Comparison of ENCODE assay signal across 12 mouse cellular contexts in genomic region chr13:54218341-54218740, GRCm38 (mm10). TPM values are rescaled to one million over a fixed set of nuclear protein-coding genes. Genes with fewer than 3 reads are reported as not detected.
DNase-seq lines count a peak whose midpoint lies in the region; ATAC-seq and TF ChIP-seq lines count a peak whose summit lies in the region.
"Had no signal": no experiment of that assay in that cellular context is flagged by ENCODE, and none has a peak within 500 bp of the region (broad histone marks: within the 10 kb centered on the region; RNA-seq: fewer than 3 reads in every experiment).

No protein-coding gene starts in this region.

- no peak overlapping the region for H3K27ac ChIP-seq in CH12.LX (ENCODE audit: insufficient read depth, low read depth)
- H3K27ac ChIP-seq: lung, embryonic 15.5 days had no signal

- no peak for TF ChIP-seq CTCF in CH12.LX (conservative IDR thresholded peaks at IDR 0.05 in 1 of 2, IDR thresholded peaks at IDR 0.05 in 1 of 2; ENCODE audit: low read depth in 2 of 2, low read length in 2 of 2)

- peaks cover 3% of the 10 kb centered on the region for H3K9me3 ChIP-seq in CH12.LX (replicated peaks; ENCODE audit: low read length)
- H3K9me3 ChIP-seq: lung, embryonic 15.5 days had no signal

- H3K4me2 ChIP-seq in CH12.LX (ENCODE audit: insufficient read depth, low read depth, poor library complexity, severe bottlenecking), result no peak overlapping the region
- H3K4me2 ChIP-seq: lung, embryonic 15.5 days had no signal

- peak; percentile 51 for DNase-seq in left cerebral cortex, adult 11 months (ENCODE audit: low spot score)
- DNase-seq in left cerebral cortex, postnatal 4 days, result no peak
- DNase-seq in CH12.LX (ENCODE audit: extremely low read depth), result peak; percentile 76
- DNase-seq in testis, postnatal 14 days (ENCODE audit: low spot score), result no peak
- DNase-seq in testis, postnatal 10 days (ENCODE audit: low spot score), result no peak
- DNase-seq in kidney, postnatal 25 days, result no peak
- DNase-seq: cerebellum, adult 8-10 months; thymus, adult 2 months had no signal

- no peaks in the 10 kb centered on the region for H3K79me2 ChIP-seq in CH12.LX (replicated peaks; ENCODE audit: control insufficient read depth, extremely low read depth, insufficient read depth, poor library complexity, severe bottlenecking)

- no peak overlapping the region for H3K4me3 ChIP-seq in CH12.LX (replicated peaks in 1 of 3; ENCODE audit: low read depth in 2 of 3, low read length in 2 of 3, poor library complexity in 1 of 3)
- H3K4me3 ChIP-seq: lung, embryonic 15.5 days had no signal

- in situ Hi-C loops in CH12.LX (cut with MboI; ENCODE audit: low pct_ligation_motif_present, low pct_unique_long_range_greater_than_20kb, low sequenced_read_pairs), result no loop called here

- TF ChIP-seq POLR2A in CH12.LX (IDR thresholded peaks at IDR 0.05; ENCODE audit: low read depth, low read length), result no peak

- no peaks in the 10 kb centered on the region for H3K27me3 ChIP-seq in CH12.LX (replicated peaks)
- H3K27me3 ChIP-seq: lung, embryonic 15.5 days had no signal

- H3K9ac ChIP-seq in CH12.LX (ENCODE audit: insufficient read depth, low read depth), result no peak overlapping the region
- H3K9ac ChIP-seq: lung, embryonic 15.5 days had no signal

- TF ChIP-seq RAD21 in CH12.LX (IDR thresholded peaks at IDR 0.05; ENCODE audit: low read depth, low read length), result no peak; the same call in 1 of the 2 replicates

- TF ChIP-seq EP300 in CH12.LX (IDR thresholded peaks at IDR 0.05; ENCODE audit: low read length), result peak; percentile 63

- dilution Hi-C loops in CH12.LX (cut with MboI; ENCODE audit: extremely low pct_ligation_motif_present, extremely low pct_unique_long_range_greater_than_20kb, low sequenced_read_pairs), result no loop called here

- intact Hi-C loops in left cerebral cortex, postnatal 4 days (cut with DNase I), result no loop called here

- peak; percentile 78 for ATAC-seq in common myeloid progenitor, adult 5-6 weeks (replicated peaks; ENCODE audit: low read depth, poor library complexity, severe bottlenecking)
- ATAC-seq in megakaryocyte progenitor cell, adult 5-6 weeks (replicated peaks; ENCODE audit: poor library complexity), result peak; percentile 69
- ATAC-seq: intestine, embryonic 16.5 days had no signal

- H3K36me3 ChIP-seq in CH12.LX (replicated peaks in 1 of 2; ENCODE audit: control insufficient read depth in 1 of 2, insufficient read depth in 1 of 2, low read length in 1 of 2), result no peaks in the 10 kb centered on the region
- H3K36me3 ChIP-seq: lung, embryonic 15.5 days had no signal

- H3K4me1 ChIP-seq in CH12.LX (ENCODE audit: control insufficient read depth in 1 of 2, insufficient read depth in 2 of 2), result peaks cover 9 to 70% of the 10 kb centered on the region in 2 experiments
- H3K4me1 ChIP-seq: lung, embryonic 15.5 days had no signal

TF ChIP-seq in CH12.LX, 34 proteins besides CTCF, POLR2A, EP300 and RAD21:
- TF ChIP-seq IRF4 (IDR thresholded peaks at IDR 0.05; ENCODE audit: low read depth, low read length), result no peak
- TF ChIP-seq USF2 (conservative IDR thresholded peaks at IDR 0.05; ENCODE audit: low read depth, low read length), result no peak
- no peak for TF ChIP-seq ZMIZ1 (IDR thresholded peaks at IDR 0.05; ENCODE audit: low read depth, low read length)
- no peak for TF ChIP-seq ZC3H11A (IDR thresholded peaks at IDR 0.05; ENCODE audit: low read depth, low read length)

RNA-seq across cellular contexts. Expression of gene Hrh2, which starts 26.4 kb away (rescaled TPM):
- 1 to 10 TPM; 3.9 to 4.1 TPM for total RNA-seq in left cerebral cortex, postnatal 4 days (2021)
- total RNA-seq in CH12.LX (2012; rRNA removed) (0.04 TPM in 2 replicates), CH12.LX (2014; rRNA removed) (0.07 TPM in 1 of 2 replicates, not detected in the other)
- polyA plus RNA-seq in CH12.LX (2012; ENCODE audit: insufficient read length, low read depth), result 0.20 and 0.30 TPM in 2 replicates
- total RNA-seq in common myeloid progenitor, adult 5-6 weeks (2017), result 3.8 and 4.3 TPM in 2 replicates
- total RNA-seq in megakaryocyte progenitor cell, adult 5-6 weeks (2015), result 6.7 and 7.8 TPM in 2 replicates
- 2.8 and 4.1 TPM in 2 replicates for total RNA-seq in megakaryocyte progenitor cell, adult 5-6 weeks (2017)

Comparison
In these comparisons a context has a peak if more than half of its experiments do, and no peak if none do; other contexts are left out.
1. DNase-seq: peak in left cerebral cortex, adult 11 months (single experiment) and CH12.LX (single experiment); none in left cerebral cortex, postnatal 4 days (single experiment), testis, postnatal 14 days (single experiment), testis, postnatal 10 days (single experiment) and kidney, postnatal 25 days (0 of 2).